Mouse (Mus musculus) erythroblast, embryonic 14.5 days (primary cell): ENCODE measurements at regions not wholly inside any gene's neighbourhood (a gene's known extent, or its start where the extent isn't known, plus 50 kb on each side); places are given as distances from the start of the nearest gene placed in this dataset.

Source experiments
- H3K27me3 ChIP-seq: 2 replicates; pipeline ENCODE4 v1.6.1; 2012; ENCODE audit warnings: inconsistent platforms; ENCODE audit not compliant: control insufficient read depth
- H3K36me3 ChIP-seq: 2 replicates; pipeline ENCODE4 v1.6.1; 2012; ENCODE audit warnings: mild to moderate bottlenecking, inconsistent platforms; ENCODE audit not compliant: control insufficient read depth
- H3K4me1 ChIP-seq: 2 replicates; pipeline ENCODE4 v1.6.1; 2012; ENCODE audit warnings: inconsistent platforms; ENCODE audit not compliant: control insufficient read depth
- H3K4me3 ChIP-seq: replicated peaks from 2 replicates; pipeline ENCODE3; 2012; ENCODE audit warnings: moderate library complexity, mild to moderate bottlenecking, inconsistent platforms
- H3K9me3 ChIP-seq: 2 replicates; pipeline ENCODE4 v1.6.1; 2012; ENCODE audit warnings: low read length, inconsistent platforms, mixed read lengths; ENCODE audit not compliant: control insufficient read depth
- GATA1 ChIP-seq: IDR thresholded peaks from 2 replicates; pipeline ENCODE4 v1.6.1; 2012; ENCODE audit warnings: low read length, inconsistent platforms, mixed read lengths
- TAL1 ChIP-seq: IDR thresholded peaks from 3 replicates; pipeline ENCODE4 v1.6.1; 2012; ENCODE audit warnings: low read length, inconsistent platforms, mixed read lengths

GRCm38 (mm10) chr6:100159246-100159645 lies 128.0 kb downstream of the Rybp start:
- Histone ChIP-seq H3K4me3 (no peak overlapping the region), H3K9me3 (no peaks in the 10 kb centered on the region), H3K27me3 (peaks cover 15% of the 10 kb centered on the region), H3K36me3 (no peaks in the 10 kb centered on the region), H3K4me1 (no peaks in the 10 kb centered on the region; the same call in 1 of the 2 replicates)
- TF ChIP-seq TAL1 (no peak), GATA1 (no peak)

- Histone ChIP-seq H3K9me3 (no peaks in the 10 kb centered on the region), H3K4me1 (no peaks in the 10 kb centered on the region), H3K36me3 (no peaks in the 10 kb centered on the region), H3K27me3 (peaks cover 5% of the 10 kb centered on the region; the same call in 1 of the 2 replicates), H3K4me3 (no peak overlapping the region)
- TF ChIP-seq TAL1 (no peak), GATA1 (no peak)
Measured at GRCm38 (mm10) chr6:100157288-100157687, 130.0 kb downstream of the Rybp start.

- H3K4me1 ChIP-seq = no peaks in the 10 kb centered on the region
- H3K9me3 ChIP-seq = no peaks in the 10 kb centered on the region
- H3K36me3 ChIP-seq = no peaks in the 10 kb centered on the region
- no peak for TF ChIP-seq GATA1
- TF ChIP-seq TAL1 = no peak
- no peak overlapping the region for H3K4me3 ChIP-seq
- H3K27me3 ChIP-seq = peaks cover 5% of the 10 kb centered on the region; the same call in 1 of the 2 replicates
Measured at GRCm38 (mm10) chr6:100156163-100156562, 131.1 kb downstream of the Rybp start.

- H3K4me3 ChIP-seq = no peak overlapping the region
- H3K9me3 ChIP-seq = no peaks in the 10 kb centered on the region
- TF ChIP-seq GATA1 = no peak
- TF ChIP-seq TAL1 = no peak
- peaks cover 4% of the 10 kb centered on the region; the same call in 1 of the 2 replicates for H3K27me3 ChIP-seq
- no peaks in the 10 kb centered on the region for H3K36me3 ChIP-seq
- H3K4me1 ChIP-seq = no peaks in the 10 kb centered on the region
Measured at GRCm38 (mm10) chr6:100155676-100156075, 131.6 kb downstream of the Rybp start.

GRCm38 (mm10) chr6:100151447-100151846 lies 135.8 kb downstream of the Rybp start:
- Histone ChIP-seq H3K27me3 (peaks cover 3% of the 10 kb centered on the region; the same call in 1 of the 2 replicates), H3K4me3 (no peak overlapping the region), H3K4me1 (no peaks in the 10 kb centered on the region), H3K36me3 (no peaks in the 10 kb centered on the region), H3K9me3 (no peaks in the 10 kb centered on the region)
- TF ChIP-seq TAL1 (no peak), GATA1 (no peak)

GRCm38 (mm10) chr6:100150703-100151208 lies 136.5 kb downstream of the Rybp start:
- no peaks in the 10 kb centered on the region for H3K36me3 ChIP-seq
- no peaks in the 10 kb centered on the region for H3K4me1 ChIP-seq
- no peaks in the 10 kb centered on the region for H3K9me3 ChIP-seq
- no peaks in the 10 kb centered on the region; the same call in 1 of the 2 replicates for H3K27me3 ChIP-seq
- TF ChIP-seq TAL1 (no peak), GATA1 (no peak)
- no peak overlapping the region for H3K4me3 ChIP-seq

- no peaks in the 10 kb centered on the region for H3K36me3 ChIP-seq
- H3K4me1 ChIP-seq = peaks cover 5% of the 10 kb centered on the region
- H3K9me3 ChIP-seq = no peaks in the 10 kb centered on the region
- TF ChIP-seq TAL1 (no peak), GATA1 (no peak)
- H3K4me3 ChIP-seq = no peak overlapping the region
- no peaks in the 10 kb centered on the region for H3K27me3 ChIP-seq
Measured at GRCm38 (mm10) chr6:100149458-100149852, 137.8 kb downstream of the Rybp start.

- H3K27me3 ChIP-seq = 0 out of 2 replicates have a peak, but pooled peaks cover under 1% of the 10 kb centered on the region
- peaks cover 8% of the 10 kb centered on the region for H3K4me1 ChIP-seq
- TF ChIP-seq GATA1 = no peak
- no peak for TF ChIP-seq TAL1
- H3K4me3 ChIP-seq = no peak overlapping the region
- H3K9me3 ChIP-seq = no peaks in the 10 kb centered on the region
- H3K36me3 ChIP-seq = no peaks in the 10 kb centered on the region
Measured at GRCm38 (mm10) chr6:100148751-100149457, 138.4 kb downstream of the Rybp start.

- TF ChIP-seq TAL1 = no peak
- TF ChIP-seq GATA1 = no peak
- H3K9me3 ChIP-seq = no peaks in the 10 kb centered on the region
- H3K4me1 ChIP-seq = peaks cover 10% of the 10 kb centered on the region
- 0 out of 2 replicates have a peak, but pooled peaks cover 2% of the 10 kb centered on the region for H3K27me3 ChIP-seq
- H3K4me3 ChIP-seq = no peak overlapping the region
- no peaks in the 10 kb centered on the region for H3K36me3 ChIP-seq
Measured at GRCm38 (mm10) chr6:100146360-100146935, 140.8 kb downstream of the Rybp start.
